Mouse (Mus musculus) urinary bladder, postnatal 10 days (tissue): ENCODE measurements around the gene Zfp276.
"Not testable (repeated sequence)": the region's sequence is repeated elsewhere in the genome, so short reads cannot be mapped to it uniquely, and the experiment has no call there.

Experiments
- DNase-seq: peaks from one replicate; pipeline ENCODE4 v3.0.0; 2022; ENCODE audit warnings: low spot score

Gene Zfp276

DNA sequence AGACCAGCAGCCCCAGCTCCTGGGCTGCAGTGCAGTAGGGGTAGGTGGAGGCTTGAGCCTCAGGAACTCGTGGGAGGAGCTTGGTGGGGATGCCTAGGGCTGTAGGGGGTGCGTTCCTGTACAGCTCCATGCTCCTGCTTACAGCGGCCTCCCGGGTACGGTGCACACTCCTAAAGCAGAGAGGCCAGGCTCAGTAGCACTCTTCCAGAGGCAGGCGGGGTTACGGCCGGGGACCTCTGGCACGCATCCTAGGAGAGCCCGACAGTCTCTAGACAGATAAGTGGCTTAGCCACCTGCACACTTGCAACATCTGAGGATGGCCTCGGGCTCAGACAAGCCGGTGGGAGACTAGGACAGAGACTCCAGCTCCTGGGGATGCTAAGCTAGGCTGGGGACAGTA is 8.5 kb upstream of the Zfp276 start:
- no peak for DNase-seq

DNA sequence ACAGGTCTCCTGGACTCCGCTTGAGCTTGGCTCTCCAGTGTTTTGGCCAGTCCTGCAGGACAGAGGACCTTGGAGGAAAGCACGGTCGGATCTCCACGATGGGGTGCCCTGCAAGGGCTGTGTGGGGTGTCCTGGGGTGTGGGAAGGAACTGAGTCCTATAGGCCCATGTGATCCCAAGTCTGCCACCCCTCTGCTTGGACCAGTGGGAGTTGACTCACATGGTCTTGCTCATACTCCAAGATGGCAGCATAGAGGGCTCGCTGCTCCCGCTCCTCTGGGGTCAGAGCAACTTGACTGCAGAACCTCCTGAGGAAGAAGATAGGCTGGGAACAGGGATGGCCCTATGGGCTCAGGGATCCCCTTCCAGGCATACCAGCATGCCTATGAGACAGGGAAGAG is 6.2 kb upstream of the Zfp276 start:
- no peak for DNase-seq

DNA sequence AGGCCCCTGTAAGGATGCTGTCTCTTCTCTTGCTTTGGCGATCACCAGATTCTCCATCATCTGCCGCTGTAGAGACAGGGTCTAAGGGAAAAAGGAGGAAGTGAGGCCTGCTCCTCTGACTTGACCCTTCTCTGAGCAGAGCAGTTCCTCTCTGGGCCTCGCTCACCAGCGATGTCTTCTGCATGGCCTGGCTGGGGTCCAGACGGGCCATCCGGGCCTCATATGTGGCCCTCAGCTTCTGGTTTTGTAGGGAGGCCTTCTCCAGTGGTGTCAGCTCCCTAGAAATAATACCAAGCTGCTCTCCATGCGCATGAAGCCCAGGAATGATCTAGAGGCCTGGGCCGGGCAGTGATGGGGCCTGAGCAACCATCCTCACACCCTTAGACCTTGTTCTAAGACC is 5.4 kb upstream of the Zfp276 start:
- DNase-seq: no peak

DNA sequence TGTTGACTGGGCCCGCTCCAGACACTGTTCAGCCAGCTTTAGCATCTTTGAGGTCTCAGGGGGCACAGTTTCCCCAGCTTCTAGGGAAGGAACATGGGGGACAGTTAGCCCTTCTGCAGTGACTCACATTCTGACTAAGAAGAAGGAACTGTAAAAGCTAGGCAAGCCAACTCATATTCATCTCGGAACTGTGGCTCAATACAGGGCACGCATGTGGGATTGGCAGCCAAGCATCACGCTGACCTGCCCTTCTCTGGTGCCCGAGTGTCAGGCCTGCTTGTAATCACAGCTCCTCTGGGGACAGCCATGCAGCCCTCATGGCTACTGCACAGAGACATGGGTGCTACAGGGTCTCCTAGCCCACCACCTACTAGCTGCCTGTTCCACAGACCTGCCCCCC is 3.1 kb upstream of the Zfp276 start:
- no peak for DNase-seq

DNA sequence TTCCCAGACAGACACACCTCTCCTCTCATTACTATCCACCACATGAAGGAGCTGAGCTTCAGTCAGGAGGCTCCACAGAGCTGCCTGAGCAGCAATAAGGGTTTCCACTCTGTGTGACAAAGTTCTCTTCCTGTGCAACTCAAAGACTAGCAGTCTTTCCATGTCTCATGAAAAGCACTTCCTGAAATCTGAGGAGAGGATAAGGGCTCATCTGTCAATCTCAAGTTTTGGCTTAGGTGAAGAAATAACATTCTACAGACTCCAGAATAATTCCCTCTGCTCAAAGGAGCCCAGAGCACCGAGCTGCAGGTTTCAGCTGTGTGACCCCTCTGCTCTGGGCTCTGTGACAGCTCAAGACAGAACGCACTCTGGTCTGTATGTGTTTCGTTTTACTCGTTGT is 1.1 kb upstream of the Zfp276 start:
- no peak for DNase-seq

DNA sequence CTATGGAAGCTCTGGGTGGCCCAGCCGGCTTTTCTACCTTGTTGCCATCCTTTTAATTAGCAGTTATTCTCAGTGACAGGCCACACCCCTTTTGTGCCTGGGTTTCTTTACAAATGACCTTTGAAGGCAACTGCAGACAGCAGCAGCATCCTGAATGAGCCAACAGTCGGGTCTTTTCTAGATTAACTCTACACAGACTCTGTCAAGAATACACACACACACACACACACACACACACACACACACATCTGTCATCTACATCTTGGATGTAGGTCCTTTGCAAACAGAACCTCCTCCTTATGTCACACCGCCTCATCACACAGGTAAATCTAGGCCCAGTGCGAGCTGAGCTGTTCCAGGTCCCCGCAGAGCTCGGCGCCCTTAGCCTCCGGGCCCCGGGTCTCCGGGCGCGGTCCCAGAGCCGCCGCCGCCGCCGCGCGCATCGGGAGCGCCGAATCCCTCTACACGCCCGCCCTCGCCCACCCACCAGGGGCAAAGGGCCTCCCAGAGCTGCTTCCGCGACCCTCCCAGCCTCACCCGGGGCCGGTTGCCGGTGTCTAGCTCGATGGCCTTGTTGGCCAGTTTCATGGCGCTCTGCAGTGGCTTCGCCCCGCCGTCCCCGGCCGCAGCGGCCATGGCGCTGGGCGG is 420 bp upstream of the Zfp276 start:
- DNase-seq: no peak

DNA sequence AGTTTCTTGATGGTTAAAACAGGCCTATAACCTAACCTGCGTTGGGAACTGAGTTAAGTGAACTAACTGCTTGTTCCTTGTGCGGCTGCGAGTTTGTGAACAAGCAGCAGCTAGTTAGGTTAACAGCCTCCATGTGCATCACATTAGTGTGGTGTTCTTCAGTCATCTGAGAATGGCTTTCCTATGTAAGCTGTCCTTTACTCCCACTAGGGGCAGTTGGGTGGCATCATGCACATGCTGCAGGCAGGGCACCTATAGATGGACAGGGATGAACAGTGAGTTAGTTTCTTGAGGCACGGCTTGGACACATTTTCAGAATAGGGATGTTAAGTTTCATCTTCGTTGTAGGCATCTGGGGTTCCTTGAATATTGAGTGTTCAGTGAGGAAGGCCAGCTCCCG is 1.2 kb downstream of the Zfp276 start:
- DNase-seq: no peak

DNA sequence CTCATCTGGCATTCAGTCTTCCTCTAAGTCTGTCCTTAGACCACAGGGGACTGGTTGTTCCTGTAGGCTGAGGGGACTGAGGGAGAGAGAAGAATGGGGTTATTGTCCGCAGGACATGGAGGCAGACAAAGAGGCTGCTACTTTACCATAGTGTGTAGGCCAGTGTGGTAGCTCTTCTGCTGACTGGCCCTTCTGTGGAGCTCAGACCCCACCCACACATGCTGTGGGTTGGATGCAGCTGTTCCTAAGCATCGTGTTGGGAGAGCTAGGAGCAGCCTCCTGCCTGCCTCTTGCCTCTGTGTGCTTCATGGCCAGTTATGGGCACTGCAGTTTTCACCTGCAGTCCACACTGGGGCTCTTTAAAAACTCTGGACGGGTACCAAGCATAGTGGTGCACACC is 3.1 kb downstream of the Zfp276 start:
- DNase-seq: no peak

DNA sequence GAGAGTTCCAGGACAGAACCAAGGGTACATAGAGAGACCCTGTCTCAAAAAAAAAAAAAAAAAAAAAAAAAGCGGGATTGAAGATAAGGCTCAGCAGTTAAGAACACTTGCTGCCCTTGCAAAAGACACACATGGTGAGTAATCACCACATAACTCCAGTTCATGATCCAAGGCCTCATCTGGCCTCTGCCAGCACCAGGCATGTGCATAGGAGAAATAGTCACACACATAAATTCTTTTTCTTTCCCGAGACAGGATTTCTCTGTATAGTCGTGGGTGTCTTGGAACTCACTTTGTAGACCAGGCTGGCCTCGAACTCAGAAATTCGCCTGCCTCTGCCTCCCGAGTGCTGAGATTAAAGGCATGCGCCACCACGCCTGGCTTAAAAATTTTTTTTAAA is 3.6 kb downstream of the Zfp276 start:
- not testable (repeated sequence) for DNase-seq

DNA sequence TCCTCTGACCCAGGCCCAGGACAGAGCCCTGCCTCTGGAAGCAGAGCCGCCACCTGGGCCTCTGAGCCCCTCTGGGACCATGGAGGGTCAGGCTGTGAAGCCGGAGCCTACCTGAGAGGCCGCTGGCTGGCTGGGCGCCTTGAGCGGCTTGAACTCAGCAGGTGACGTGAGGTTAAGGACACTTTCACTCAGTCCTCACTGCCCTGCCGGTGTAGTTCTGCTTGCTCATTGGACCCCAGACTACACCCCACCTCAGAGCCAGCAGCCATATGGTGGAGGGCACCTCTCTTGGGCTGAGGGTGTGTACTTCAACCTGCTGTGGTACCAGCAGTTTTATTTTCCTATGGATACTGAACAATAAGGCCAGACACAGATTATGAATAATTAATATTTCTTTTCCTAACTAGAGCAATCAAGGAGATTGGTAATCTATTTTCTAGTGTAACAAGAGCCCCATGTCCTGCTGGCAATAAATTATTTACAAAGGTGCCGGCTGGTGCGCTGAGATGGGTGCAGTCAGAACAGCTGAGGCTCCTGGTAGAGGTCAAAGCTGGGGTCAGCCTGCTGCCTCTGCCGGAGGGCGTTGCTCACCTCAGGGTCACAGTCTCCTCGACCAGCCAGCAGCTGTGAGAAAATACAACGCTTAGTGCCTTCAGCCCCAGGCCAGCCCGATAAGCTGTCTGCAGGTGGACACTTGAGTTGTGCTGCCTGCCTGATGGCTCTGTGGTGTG is 14.1 kb downstream of the Zfp276 start:
- no peak for DNase-seq

DNA sequence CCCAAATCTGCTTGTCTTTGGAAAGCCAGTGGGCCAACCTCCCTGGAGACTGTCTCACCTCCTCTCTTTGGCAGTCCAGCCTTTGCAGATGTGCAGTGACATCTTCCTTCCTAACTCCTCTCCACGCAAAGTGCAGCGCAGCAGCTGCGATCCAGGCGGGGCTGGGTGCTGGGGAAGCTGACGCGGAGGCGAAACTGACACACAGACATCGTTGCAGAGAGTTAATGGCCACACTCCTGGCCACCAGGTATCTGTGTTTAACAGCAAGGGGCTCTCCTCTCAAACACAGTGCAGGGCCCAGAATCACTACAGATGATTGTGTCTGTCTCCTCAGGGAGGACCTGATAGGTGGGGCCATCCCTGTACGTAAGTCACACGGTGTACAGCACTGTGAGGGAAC is 17.2 kb downstream of the Zfp276 start:
- DNase-seq: no peak

DNA sequence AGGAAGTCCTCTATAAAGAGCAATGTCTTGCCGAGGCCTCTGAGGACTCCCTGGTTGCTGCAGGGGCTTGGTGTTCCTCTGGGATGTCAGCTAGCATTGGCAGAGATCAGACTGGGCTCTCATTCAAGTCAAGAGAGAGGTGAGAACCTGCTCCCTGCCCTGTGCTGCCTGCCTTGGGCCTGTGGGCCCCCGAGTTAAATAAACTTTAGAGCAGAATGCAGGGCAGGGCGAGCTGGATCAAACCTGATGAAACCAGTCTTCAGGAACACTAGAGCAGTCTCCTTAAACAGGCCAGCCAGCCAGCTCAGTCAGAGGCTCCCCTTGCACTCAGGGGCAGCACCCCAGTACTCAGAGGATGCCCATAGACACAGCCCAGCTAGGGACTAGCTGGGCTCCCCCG is 17.9 kb downstream of the Zfp276 start:
- DNase-seq: no peak

DNA sequence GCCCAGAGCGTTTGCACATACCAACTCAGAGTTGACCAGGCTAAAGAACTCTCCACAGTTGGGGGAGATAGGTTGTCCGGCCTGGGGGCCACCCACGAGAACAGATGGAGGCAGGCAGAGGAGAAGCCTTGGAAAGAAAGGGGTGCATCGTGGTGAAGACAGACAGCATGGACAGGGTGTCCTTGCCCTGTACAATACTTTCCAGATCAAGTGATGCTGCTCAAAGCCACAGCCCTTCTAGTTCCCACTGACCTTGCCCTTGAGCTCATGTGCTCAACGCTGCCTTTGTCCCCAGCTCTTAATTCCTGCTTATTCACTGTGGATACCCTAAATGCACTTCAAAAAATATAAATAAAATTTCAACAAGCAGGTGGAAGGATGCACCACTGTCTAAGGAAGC is 20.5 kb downstream of the Zfp276 start:
- no peak for DNase-seq

DNA sequence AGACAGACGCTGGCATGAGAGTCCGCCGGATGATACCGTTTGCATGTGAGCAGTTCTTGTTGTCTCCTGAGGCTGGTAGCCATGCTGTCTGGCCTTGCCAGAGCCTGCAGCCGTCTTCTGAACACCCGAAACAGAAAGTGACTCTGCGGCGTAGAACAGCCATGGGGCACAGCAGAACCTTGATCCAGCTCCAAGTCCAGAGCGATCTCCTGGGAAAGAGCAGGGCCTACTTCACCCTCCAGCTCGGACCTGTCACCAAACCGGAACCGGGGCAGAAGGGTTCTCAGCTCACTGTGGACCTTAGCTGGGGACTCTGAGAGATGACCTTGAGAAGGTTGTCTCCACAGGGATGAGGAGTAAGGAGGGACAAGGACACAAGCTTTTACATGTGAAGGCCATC is 21.1 kb downstream of the Zfp276 start:
- DNase-seq: no peak

DNA sequence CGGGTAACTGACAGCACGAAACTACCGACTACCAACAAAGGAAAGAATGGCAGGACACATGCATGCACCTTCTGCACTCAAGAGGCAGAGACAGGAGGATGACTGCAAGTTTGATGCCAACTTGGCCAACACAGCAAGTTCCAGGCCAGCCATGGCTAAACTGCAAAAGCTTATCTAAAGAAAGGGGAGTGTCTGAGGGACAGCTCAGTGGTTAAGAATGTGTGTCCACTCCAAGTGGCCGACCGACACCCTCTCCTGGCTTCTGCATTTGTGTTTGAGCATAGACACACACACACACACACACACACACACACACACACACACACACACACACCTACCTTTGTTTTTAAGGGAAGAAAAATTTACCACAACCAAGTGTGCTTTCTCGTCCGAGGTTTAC is 24.4 kb downstream of the Zfp276 start:
- DNase-seq: no peak

DNA sequence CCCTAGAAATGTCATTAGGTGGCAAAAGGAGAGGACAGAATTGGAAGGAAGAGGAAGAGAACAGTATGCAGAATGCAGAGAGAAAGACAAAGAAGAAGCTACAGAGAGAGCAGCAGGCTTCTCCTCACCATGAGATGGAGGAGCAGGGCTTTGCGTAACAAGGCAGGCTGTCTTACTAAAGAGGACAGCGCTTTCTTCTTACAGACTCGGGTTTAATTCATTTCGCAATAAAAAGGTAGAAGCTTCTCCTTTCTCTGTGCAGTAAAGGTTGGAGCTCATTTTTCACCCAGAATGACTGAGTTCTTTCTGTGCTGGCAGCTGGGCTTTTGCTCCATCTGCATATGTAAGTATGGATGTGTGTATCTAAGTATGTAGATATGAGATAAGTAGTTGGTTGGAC is 25.8 kb downstream of the Zfp276 start:
- DNase-seq: no peak

DNA sequence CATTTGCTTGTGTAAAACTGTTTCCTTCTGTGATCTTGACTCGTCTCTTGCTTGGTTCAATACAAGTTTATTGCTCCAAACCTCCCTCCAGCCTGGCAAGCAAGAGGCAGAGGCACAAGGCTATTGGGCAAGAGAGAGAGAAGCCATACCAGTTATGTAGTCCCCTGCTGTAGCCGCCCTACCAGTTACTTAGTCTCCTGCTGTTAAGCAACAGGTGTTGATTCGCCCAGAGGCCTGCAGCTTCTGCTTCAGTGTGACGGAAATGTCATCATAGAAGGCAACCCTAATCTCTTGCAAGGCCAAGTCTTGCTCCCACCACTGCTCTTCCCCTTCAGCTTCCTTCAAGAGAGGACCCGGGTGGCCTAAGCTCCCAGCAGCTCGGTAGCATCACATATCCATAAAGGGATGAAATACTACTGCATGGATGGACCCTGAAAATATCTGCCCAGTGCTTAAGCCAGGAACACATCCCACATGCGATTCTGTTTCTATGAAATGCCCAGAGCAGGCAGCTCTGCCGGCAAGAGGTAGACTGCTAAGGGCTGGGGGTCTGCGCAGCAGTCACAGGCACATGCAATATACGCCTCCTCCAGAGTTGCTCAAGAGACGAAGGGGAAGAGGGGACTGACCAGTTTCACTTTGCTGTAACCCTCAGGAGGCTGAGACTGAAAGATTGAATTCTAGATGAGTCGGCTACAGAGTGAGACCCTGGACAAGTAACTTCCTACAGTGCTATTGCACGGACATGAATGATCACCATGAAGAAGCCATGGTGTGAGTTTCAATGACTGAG is 26.5 kb downstream of the Zfp276 start:
- no peak for DNase-seq

DNA sequence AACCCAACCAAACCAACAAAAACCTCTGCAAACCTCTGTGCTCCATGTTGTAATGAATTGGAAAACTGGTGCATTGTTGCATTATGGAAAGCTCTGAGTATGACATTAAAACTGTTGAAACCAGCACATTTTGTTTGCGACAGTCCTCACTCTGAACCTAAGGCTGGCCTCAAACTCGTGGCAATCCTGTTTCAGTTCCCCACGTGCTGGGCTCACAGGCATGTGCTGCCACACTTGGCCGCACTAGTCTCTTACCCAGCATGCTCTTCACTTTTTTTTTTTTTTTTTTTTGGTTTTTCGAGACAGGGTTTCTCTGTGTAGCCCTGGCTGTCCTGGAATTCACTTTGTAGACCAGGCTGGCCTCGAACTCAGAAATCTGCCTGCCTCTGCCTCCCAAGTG is 29.0 kb downstream of the Zfp276 start:
- DNase-seq: not testable (repeated sequence)

DNA sequence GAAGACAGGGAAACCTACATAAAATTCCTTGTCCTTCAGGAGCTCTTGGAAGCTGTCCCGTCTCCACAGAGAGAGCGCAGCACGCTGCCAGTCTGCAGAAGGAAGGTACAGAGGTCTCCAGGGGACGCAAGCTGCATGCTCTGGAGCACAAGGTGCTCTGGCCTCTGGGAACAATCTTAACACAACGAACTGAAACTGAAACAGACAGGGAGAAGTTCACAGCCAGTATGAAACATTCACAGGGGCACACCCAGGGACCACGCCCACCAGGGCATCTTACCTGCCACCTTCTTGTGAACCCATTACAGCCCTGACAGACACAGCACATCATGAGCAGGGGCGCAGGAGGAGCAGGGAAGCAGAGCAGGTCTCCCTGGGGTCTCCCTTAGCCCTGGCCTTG is 30.0 kb downstream of the Zfp276 start:
- DNase-seq: no peak

DNA sequence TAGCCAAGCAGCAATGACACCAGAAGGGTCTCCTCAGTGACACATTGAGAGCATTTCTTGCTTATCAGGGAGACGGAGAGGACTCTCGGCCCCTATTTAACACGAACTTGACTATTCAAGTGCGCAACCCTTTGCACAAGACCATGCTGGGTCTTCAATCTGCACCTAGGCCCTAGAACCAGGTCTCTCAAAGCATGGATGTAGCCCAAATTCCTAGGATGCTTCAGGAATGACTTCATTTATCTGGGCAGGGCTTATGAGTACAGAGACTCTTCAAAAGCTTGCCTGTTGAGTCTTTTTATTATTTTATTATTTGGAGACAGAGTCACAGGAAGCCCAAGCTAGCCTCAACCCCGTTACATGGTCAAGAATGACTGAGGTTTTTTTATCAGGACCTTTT is 30.5 kb downstream of the Zfp276 start:
- DNase-seq: no peak

DNA sequence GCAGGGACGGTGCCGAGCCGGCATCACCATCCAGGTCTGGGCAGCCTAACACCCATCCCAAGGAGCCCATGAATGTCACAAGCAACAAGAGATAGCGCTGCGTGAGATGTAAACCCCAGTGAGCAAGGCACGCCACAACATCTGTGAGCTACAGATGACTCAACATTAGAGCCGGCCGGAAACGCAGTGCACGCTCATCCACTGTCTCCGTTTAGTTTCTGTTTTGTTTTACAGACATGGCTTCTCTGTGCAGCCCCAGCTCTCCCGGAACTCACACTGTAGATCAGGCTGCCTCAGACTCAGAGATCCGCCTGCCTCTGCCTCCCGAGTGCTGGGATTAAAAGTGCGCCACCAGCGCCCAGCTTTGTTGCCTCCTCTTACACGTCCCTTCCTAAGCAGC is 33.4 kb downstream of the Zfp276 start:
- no peak for DNase-seq

DNA sequence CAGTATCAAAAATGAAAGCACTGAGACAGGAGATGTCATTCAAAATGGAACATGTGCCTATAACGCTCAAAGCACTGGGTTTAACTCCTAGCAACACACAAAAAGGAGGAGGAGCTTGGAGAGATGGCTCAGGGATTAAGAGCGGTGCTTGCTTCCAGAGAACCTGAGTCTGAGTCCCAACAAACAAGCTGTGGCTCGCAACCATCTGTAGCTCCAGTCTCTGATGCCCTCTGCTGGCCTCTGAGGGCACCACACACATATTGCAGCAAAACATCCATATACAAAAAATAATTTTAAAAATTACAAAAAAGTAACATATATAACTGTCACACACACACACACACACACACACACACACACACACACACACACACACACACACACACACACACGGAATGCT is 36.2 kb downstream of the Zfp276 start:
- DNase-seq: no peak

DNA sequence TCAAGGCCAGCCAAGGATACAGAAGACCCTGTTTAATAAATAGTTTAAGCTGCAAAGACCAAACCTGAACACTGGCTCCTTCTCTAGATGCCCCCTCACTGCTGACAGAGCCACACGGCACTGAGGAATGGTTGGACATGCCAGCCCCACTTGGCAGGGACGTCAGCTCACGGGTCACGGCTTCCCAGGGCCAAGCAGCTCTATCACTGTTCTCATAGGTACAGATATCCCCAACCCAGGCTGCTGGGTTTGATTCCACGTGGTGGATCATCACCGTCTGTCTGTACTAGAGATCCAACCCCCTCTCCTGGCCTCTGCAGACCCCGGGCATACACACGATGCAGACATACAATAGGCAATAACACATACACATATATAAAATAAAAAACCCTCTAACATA is 36.7 kb downstream of the Zfp276 start:
- no peak for DNase-seq
